Mouse (Mus musculus): ENCODE results near the gene Nrde2.

DNA sequence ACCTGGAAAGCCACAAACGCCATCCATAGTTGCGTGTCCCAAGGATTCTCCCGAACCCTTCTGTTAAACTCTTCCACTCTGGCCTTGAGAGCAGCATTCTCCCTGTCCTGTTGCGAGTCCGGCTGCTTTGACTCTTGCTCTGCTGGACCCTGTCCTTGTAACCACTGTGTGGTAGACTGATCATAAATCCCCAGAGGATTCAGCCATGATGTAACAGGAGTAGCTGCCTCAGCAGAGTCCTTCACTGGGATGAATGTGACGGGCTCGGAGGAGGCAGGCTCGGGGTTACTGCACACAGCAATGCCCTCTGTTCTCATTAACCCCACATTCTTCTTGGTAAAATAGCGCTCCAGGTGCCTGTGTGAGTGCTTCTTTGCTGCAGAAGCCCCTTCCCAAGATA lies 15.7 kb downstream of the Nrde2 start:
- TF ChIP-seq ZKSCAN1 (IDR thresholded peaks at IDR 0.05; ENCODE audit: borderline replicate concordance, low read depth, low read length) (no peak), CTCF (conservative IDR thresholded peaks at IDR 0.05 in 1 of 2, IDR thresholded peaks at IDR 0.05 in 1 of 2; ENCODE audit: low read depth in 2 of 2, low read length in 2 of 2) (no peak), EP300 (IDR thresholded peaks at IDR 0.05; ENCODE audit: low read length) (no peak), MYC (IDR thresholded peaks at IDR 0.05; ENCODE audit: low read depth, low read length) (no peak), POLR2A (IDR thresholded peaks at IDR 0.05; ENCODE audit: low read depth, low read length) (no peak), MAX (IDR thresholded peaks at IDR 0.05; ENCODE audit: low read length) (no peak), ETS1 (conservative IDR thresholded peaks at IDR 0.05; ENCODE audit: low read depth, low read length) (no peak), ZNF384 (IDR thresholded peaks at IDR 0.05; ENCODE audit: low read depth, low read length) (no peak), ELF1 (IDR thresholded peaks at IDR 0.05; ENCODE audit: low read depth, low read length) (no peak), GABPA (IDR thresholded peaks at IDR 0.05; ENCODE audit: insufficient replicate concordance, low read depth, low read length) (no peak), MAZ (IDR thresholded peaks at IDR 0.05; ENCODE audit: low read depth, low read length) (no peak)
